Mouse (Mus musculus): ENCODE results near the gene Cdc42bpg.

DNA sequence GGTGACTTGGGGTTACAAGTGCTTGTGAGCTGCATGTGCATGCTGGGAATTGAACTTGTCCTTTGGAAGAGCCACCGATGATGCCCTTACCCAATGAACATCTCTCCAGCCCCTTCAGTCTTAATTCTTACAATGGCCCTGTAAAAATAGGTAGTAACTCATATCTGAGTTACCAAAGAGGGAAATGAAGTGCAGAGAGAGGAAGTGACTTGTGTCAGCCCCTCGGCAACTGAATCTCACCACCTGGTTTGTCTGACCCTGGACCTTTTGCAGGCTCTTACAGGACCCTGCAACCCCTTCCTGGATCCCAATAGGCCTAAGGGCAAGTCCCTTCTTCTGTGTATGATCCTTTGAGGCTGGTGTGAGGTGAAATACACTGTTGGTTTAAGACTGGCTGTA is 45.9 kb downstream of the Cdc42bpg start:
- TF ChIP-seq E2F4 (IDR thresholded peaks at IDR 0.05; ENCODE audit: insufficient read depth), result no peak
- no peak for TF ChIP-seq MYOG (IDR thresholded peaks at IDR 0.05; ENCODE audit: control insufficient read depth in 1 of 3, insufficient read depth in 1 of 3, insufficient read length in 2 of 3, low read depth in 2 of 3)
- TF ChIP-seq MAX (IDR thresholded peaks at IDR 0.05; ENCODE audit: low read depth), result no peak
- no peak for TF ChIP-seq CEBPB (IDR thresholded peaks at IDR 0.05; ENCODE audit: insufficient read depth, poor library complexity, severe bottlenecking)
- no peak for TF ChIP-seq POLR2AphosphoS2 (IDR thresholded peaks at IDR 0.05; ENCODE audit: insufficient read length, low read depth)
- TF ChIP-seq POLR2A (IDR thresholded peaks at IDR 0.05; ENCODE audit: insufficient read length, low read depth), result no peak
- TF ChIP-seq USF1 (IDR thresholded peaks at IDR 0.05; ENCODE audit: low read depth), result no peak
- TF ChIP-seq REST (IDR thresholded peaks at IDR 0.05; ENCODE audit: insufficient read depth, insufficient read length), result no peak
